Mouse (Mus musculus): ENCODE measurements around the gene Tspan14. TPM values are rescaled to one million over a fixed set of nuclear protein-coding genes. Genes with fewer than 3 reads are reported as not detected.

Gene Tspan14
- polyA plus RNA-seq, 1 experiment = 27.1 TPM

GRCm38 (mm10) chr14:40924378-40925113 lies 42.1 kb downstream of the Tspan14 start:
- H3K27ac ChIP-seq (replicated peaks; ENCODE audit: low read depth, low read length) = no peak overlapping the region; the same call in 1 of the 2 replicates
- H3K4me3 ChIP-seq (ENCODE audit: insufficient read depth, low read depth, low read length) = no peak overlapping the region
- H3K4me1 ChIP-seq (ENCODE audit: control insufficient read depth, insufficient read depth, insufficient read length, low read length) = peaks cover 42% of the 10 kb centered on the region

- H3K4me1 ChIP-seq (ENCODE audit: control insufficient read depth, insufficient read depth, insufficient read length, low read length) = peaks cover 22% of the 10 kb centered on the region
- H3K27ac ChIP-seq (replicated peaks; ENCODE audit: low read depth, low read length) = no peak overlapping the region
- H3K4me3 ChIP-seq (ENCODE audit: insufficient read depth, low read depth, low read length) = no peak overlapping the region
Measured at GRCm38 (mm10) chr14:40921241-40921640, 45.4 kb downstream of the Tspan14 start.

- no peak overlapping the region for H3K27ac ChIP-seq (replicated peaks; ENCODE audit: low read depth, low read length)
- H3K4me3 ChIP-seq (ENCODE audit: insufficient read depth, low read depth, low read length) = no peak overlapping the region
- H3K4me1 ChIP-seq (ENCODE audit: control insufficient read depth, insufficient read depth, insufficient read length, low read length) = peaks cover 18% of the 10 kb centered on the region
Measured at GRCm38 (mm10) chr14:40919521-40919920, 47.1 kb downstream of the Tspan14 start.

- Histone ChIP-seq H3K4me3 (ENCODE audit: insufficient read depth, low read depth, low read length) (no peak overlapping the region), H3K27ac (replicated peaks; ENCODE audit: low read depth, low read length) (no peak overlapping the region), H3K4me1 (ENCODE audit: control insufficient read depth, insufficient read depth, insufficient read length, low read length) (peaks cover 10% of the 10 kb centered on the region; the same call in 1 of the 2 replicates)
Measured at GRCm38 (mm10) chr14:40918477-40918876, 48.1 kb downstream of the Tspan14 start.

- H3K27ac ChIP-seq (replicated peaks; ENCODE audit: low read depth, low read length) = no peak overlapping the region
Measured at GRCm38 (mm10) chr14:40917632-40918031, 49.0 kb downstream of the Tspan14 start.

GRCm38 (mm10) chr14:40916667-40917066 lies 49.9 kb downstream of the Tspan14 start:
- Histone ChIP-seq H3K27ac (replicated peaks; ENCODE audit: low read depth, low read length) (no peak overlapping the region), H3K4me3 (ENCODE audit: insufficient read depth, low read depth, low read length) (no peak overlapping the region), H3K4me1 (ENCODE audit: control insufficient read depth, insufficient read depth, insufficient read length, low read length) (peaks cover 10% of the 10 kb centered on the region; the same call in 1 of the 2 replicates)

More at GRCm38 (mm10) chr14:40917632-40918031, 49.0 kb downstream of the Tspan14 start:
- Histone ChIP-seq H3K4me1 (ENCODE audit: control insufficient read depth, insufficient read depth, insufficient read length, low read length) (peaks cover 10% of the 10 kb centered on the region; the same call in 1 of the 2 replicates), H3K4me3 (ENCODE audit: insufficient read depth, low read depth, low read length) (no peak overlapping the region)

- peaks cover 8% of the 10 kb centered on the region; the same call in 1 of the 2 replicates for H3K4me1 ChIP-seq (ENCODE audit: control insufficient read depth, insufficient read depth, insufficient read length, low read length)
- no peak overlapping the region for H3K4me3 ChIP-seq (ENCODE audit: insufficient read depth, low read depth, low read length)
- H3K27ac ChIP-seq (replicated peaks; ENCODE audit: low read depth, low read length) = no peak overlapping the region
Measured at GRCm38 (mm10) chr14:40915838-40916237, 50.8 kb downstream of the Tspan14 start.

- H3K27ac ChIP-seq (replicated peaks; ENCODE audit: low read depth, low read length) = no peak overlapping the region
- H3K4me1 ChIP-seq (ENCODE audit: control insufficient read depth, insufficient read depth, insufficient read length, low read length) = peaks cover 3% of the 10 kb centered on the region; the same call in 1 of the 2 replicates
- H3K4me3 ChIP-seq (ENCODE audit: insufficient read depth, low read depth, low read length) = no peak overlapping the region
Measured at GRCm38 (mm10) chr14:40914701-40915100, 51.9 kb downstream of the Tspan14 start.

GRCm38 (mm10) chr14:40913709-40914108 lies 52.9 kb downstream of the Tspan14 start:
- Histone ChIP-seq H3K4me1 (ENCODE audit: control insufficient read depth, insufficient read depth, insufficient read length, low read length) (no peaks in the 10 kb centered on the region), H3K4me3 (ENCODE audit: insufficient read depth, low read depth, low read length) (no peak overlapping the region), H3K27ac (replicated peaks; ENCODE audit: low read depth, low read length) (no peak overlapping the region)

- no peaks in the 10 kb centered on the region for H3K4me1 ChIP-seq (ENCODE audit: control insufficient read depth, insufficient read depth, insufficient read length, low read length)
- no peak overlapping the region for H3K27ac ChIP-seq (replicated peaks; ENCODE audit: low read depth, low read length)
- no peak overlapping the region for H3K4me3 ChIP-seq (ENCODE audit: insufficient read depth, low read depth, low read length)
Measured at GRCm38 (mm10) chr14:40911529-40911928, 55.1 kb downstream of the Tspan14 start.

GRCm38 (mm10) chr14:40908763-40909162 lies 57.8 kb downstream of the Tspan14 start:
- Histone ChIP-seq H3K4me1 (ENCODE audit: control insufficient read depth, insufficient read depth, insufficient read length, low read length) (no peaks in the 10 kb centered on the region), H3K4me3 (ENCODE audit: insufficient read depth, low read depth, low read length) (no peak overlapping the region), H3K27ac (replicated peaks; ENCODE audit: low read depth, low read length) (no peak overlapping the region)

GRCm38 (mm10) chr14:40906770-40907169 lies 59.8 kb downstream of the Tspan14 start:
- no peak overlapping the region for H3K4me3 ChIP-seq (ENCODE audit: insufficient read depth, low read depth, low read length)
- H3K27ac ChIP-seq (replicated peaks; ENCODE audit: low read depth, low read length) = no peak overlapping the region
- H3K4me1 ChIP-seq (ENCODE audit: control insufficient read depth, insufficient read depth, insufficient read length, low read length) = no peaks in the 10 kb centered on the region

- Histone ChIP-seq H3K27ac (replicated peaks; ENCODE audit: low read depth, low read length) (no peak overlapping the region), H3K4me1 (ENCODE audit: control insufficient read depth, insufficient read depth, insufficient read length, low read length) (no peaks in the 10 kb centered on the region), H3K4me3 (ENCODE audit: insufficient read depth, low read depth, low read length) (no peak overlapping the region)
Measured at GRCm38 (mm10) chr14:40905813-40906212, 60.8 kb downstream of the Tspan14 start.

- Histone ChIP-seq H3K27ac (replicated peaks; ENCODE audit: low read depth, low read length) (no peak overlapping the region), H3K4me3 (ENCODE audit: insufficient read depth, low read depth, low read length) (no peak overlapping the region), H3K4me1 (ENCODE audit: control insufficient read depth, insufficient read depth, insufficient read length, low read length) (no peaks in the 10 kb centered on the region)
Measured at GRCm38 (mm10) chr14:40902307-40903055, 64.1 kb downstream of the Tspan14 start.

GRCm38 (mm10) chr14:40900267-40900666 lies 66.3 kb downstream of the Tspan14 start:
- Histone ChIP-seq H3K27ac (replicated peaks; ENCODE audit: low read depth, low read length) (no peak overlapping the region), H3K4me3 (ENCODE audit: insufficient read depth, low read depth, low read length) (no peak overlapping the region), H3K4me1 (ENCODE audit: control insufficient read depth, insufficient read depth, insufficient read length, low read length) (no peaks in the 10 kb centered on the region)
